Mouse (Mus musculus) embryonic stem cell, embryonic (primary cell): Measurements from ENCODE around the gene Nptx1.

Source experiments
- CTCF ChIA-PET, 4 experiments: fragments of 300-600 bp in 2 of 4; fragments of 350-600 bp in 2 of 4; sonication (Branson Sonifier 250); formaldehyde crosslinking; loops; one replicate each; lab custom pipeline; 2022; ENCODE audit warnings: inconsistent platforms in 2 of 4; lab: Charles Lee
- POLR2A ChIA-PET, 4 experiments: fragments of 300-600 bp in 2 of 4; fragments of 350-600 bp in 2 of 4; sonication (Branson Sonifier 250); formaldehyde crosslinking; loops; one replicate each; lab custom pipeline; 2022; ENCODE audit warnings: antibody characterized with exemption in 4 of 4, inconsistent platforms in 1 of 4; lab: Charles Lee

Gene Nptx1

DNA sequence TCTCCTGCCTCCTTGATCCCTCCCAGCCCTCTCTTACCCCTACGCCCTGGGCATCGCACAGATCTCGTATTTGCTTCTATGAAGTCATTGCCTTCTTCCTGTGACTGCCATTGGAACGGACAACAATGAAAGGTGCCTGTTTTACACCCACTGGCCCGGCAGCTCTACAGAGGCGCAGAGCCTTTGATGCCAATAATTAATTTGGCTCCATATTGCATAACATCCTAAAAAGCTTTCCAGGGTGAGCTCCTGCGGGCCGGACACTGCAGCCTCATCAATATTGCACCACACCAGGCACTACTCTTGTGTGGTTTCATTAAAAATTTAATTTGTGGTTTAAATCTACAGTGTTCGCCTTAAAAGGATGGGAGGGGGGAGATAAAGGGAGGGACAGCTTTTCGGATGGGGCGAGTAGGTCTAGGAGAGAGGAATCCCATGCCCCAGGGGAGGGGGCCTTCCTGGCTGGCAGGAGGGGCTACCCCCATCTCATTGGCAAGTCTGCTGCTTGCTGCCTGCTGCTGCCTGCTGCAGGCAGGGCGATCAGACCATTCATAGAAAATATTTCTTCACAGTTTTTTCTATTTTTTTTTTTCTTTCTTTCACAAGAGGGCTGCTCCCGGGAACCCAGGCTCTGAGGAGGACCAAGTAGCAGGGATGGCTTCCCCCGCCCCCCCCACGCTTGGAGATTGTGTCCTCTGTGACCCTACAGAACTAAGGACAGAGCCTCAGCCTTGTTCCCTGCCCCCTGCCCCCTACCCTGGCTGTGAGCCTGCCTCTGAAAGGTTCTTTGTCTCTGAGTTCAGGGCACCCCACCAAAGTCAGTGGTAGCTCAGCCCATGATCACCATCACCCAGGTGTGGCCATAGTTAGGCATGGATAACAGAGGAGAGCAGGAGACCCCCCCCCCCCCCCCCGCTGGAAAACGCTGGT, 10.7 kb upstream of the Nptx1 start:
- ChIA-PET POLR2A (interaction anchor here in 3 of 4 experiments (0.6 to 6.5 kb wide), 14 partner anchors 11 to 384 kb away, joined by 3 to 40 read pairs (median 5); partner anchors contain the start of genes Nptx1 (in 2 of the 3), Baiap2 (in 1 of the 3) and Rptor (in 1 of the 3)), CTCF (interaction anchor here in 2 of 4 experiments (0.6 to 1.5 kb wide), 5 partner anchors 13 to 553 kb away, joined by 3 to 5 read pairs (median 3); no protein-coding TSS in a partner anchor)

DNA sequence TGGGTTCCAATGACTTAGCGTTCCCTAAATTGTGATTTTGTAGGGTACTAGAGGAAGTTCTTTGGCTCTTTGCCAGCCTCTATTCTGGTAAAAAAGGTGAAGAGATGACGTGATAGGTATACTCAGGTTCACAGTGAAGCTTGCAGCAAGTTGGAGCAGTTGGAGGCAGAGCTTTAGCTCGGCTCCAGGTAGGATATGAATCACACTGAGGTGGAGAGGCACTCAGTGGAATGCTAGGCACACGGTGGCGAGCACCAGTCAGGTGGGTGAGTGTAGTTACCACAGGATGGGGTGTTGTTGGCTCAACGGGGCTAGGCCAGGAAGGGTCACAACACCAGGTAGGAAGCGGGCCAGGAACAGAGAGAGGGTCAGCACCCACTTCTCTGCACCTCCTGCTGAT, 7.6 kb upstream of the Nptx1 start:
- ChIA-PET POLR2A (interaction anchor here in 2 of 4 experiments (0.6 to 2.8 kb wide), 6 partner anchors 8 to 91 kb away, joined by 3 to 10 read pairs (median 3); no protein-coding TSS in a partner anchor), CTCF (no interaction called here)

DNA sequence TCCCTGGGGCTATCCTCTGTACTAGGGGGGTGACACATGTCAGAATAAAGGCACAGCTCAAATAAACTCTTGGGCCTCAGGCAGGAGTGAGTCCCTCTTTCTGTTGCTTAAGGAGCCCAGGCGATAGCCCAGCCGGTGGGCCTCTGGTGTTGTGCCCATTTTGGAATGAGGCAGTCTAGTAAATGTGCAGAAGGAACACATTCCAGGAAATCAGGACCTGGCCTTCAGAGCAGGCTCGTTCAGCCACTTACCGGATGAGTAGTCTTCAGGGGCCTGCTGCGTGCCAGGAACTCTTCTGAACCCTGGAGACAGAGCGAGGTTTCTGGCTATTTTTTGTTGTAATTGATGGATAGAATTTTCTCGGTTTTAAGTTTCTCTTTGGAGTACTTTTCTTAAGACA, 7.2 kb upstream of the Nptx1 start:
- CTCF ChIA-PET, result no interaction called here
- POLR2A ChIA-PET, result interaction anchor here in 2 of 4 experiments (1.0 to 2.8 kb wide), 2 partner anchors 9 to 11 kb away, joined by 3 to 10 read pairs; no protein-coding TSS in a partner anchor

DNA sequence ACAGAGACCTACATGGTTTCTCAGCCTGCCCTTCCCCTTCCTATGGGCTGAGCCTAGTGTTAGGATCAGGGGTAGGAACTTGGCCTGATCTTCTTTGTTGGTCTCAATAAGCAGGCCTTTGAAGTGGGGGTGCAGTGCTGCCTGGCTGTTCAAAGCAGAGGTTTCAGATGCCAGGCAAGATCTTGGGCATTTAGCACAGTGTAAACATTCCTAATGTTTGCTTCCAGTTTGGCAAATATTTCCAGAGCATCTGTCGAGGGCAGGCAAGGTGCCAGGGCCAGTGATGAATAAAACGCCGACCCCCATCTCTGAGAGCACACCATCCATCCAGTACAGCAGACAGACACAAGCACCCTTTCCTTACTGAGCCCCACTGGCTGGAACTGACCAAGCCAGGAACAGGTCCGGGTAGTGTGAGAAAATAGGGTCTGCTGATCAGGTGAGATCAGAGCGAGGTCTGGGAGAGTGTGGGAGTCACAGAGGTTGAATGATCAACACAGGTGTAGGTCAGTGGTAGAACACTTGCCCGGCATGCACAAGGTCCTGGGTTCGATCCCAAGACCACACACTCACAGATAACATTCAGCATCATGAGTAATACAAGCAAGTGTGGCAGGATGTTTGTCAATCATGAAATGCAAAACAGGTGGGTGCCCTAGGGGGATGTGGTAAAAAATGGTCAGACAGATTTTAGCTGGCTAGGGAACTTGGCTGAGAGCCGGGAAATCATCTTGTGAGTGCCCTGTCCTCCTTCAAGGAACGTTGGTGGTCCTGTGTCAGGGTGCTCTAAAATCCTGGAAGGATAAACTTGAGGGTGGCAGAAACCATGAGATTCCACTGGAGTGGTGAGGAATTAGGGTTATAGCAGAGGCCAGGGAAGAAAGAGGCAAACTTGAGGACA, 5.6 kb upstream of the Nptx1 start:
- ChIA-PET CTCF (no interaction called here), POLR2A (no interaction called here)

DNA sequence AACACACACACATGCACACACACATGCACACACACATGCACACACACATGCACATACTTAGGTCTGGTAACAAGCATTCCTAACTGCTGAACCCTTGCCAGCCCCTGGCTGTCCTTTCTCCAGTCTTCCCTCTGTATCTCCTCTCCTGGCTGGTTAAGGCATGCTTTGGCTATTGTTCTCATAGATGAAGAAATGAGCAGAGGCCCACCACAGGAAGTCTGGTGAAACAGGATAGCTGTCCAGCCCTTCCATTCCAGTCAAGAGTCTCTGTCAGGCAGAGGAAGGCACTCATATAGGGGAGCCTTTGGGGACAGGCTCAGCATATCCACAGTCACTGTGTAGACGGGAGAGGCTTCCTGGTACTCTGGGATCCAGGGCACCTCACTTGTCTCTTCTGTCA, 4.7 kb upstream of the Nptx1 start:
- CTCF ChIA-PET, result interaction anchor here in 1 of 4 experiments (0.7 kb wide), 1 partner anchor 9 kb away, joined by 3 read pairs; no protein-coding TSS in a partner anchor
- POLR2A ChIA-PET, result no interaction called here

DNA sequence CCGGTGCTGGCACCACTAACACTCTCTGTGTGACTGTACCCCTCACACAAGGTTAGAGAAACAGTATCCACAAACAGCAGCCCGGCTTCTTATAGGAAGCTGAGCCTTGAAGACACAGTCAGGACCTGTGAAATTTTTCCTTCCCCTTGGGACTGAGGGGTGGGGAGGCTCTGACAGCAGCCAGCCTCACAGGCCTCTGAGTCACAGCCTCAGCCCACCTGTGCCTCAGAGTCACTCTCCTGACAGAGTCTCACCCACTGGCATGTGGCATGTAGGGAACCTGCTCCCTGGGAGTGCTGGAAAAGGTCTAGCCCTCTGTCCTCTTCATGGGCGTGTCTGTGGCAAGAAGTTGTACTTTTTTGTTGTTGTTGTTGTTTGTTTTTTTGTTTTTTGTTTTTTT, 3.9 kb upstream of the Nptx1 start:
- CTCF ChIA-PET, result no interaction called here
- POLR2A ChIA-PET, result interaction anchor here in 1 of 4 experiments (0.5 kb wide), 1 partner anchor 50 kb away, joined by 4 read pairs; no protein-coding TSS in a partner anchor

DNA sequence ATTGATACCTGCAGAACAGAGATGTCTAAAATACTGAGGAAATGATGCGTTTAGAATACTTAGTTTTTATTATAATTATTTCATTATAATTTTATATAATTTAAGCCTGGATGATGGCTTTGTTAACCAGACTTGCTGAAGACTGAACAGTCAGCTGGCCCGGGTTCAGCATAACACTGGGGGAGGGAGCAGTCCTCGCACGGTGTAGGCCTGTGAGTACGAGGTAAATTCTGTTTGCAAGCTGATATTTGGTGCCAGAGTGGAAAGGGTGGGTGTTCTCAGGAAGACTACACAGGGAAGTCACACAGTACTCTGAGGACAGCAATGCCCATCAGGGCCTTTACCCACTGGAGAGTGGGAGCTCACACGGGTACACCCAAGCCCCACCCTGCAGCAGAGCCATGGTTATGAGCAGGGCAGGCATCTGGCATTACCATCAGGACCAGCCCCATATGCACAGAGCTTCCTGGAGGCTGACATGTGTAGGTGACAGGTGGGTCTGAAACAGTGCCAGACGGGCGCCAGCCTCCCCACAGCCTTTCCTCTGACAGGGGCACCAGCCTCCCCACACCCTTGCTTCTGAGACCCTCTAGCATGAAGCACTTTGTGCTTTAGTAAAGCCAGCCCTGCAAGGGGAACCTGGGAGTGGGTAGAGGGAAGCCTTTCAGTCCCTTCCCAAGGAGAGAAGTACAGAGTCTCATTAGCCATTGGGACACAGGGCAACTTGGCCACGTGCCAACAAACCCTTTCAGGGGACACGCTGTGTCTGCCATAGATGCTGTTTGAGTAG, 3.2 kb upstream of the Nptx1 start:
- CTCF ChIA-PET, result no interaction called here
- POLR2A ChIA-PET, result interaction anchor here in 2 of 4 experiments (0.5 to 1.3 kb wide), 2 partner anchors 19 to 51 kb away, joined by 4 read pairs; no protein-coding TSS in a partner anchor

DNA sequence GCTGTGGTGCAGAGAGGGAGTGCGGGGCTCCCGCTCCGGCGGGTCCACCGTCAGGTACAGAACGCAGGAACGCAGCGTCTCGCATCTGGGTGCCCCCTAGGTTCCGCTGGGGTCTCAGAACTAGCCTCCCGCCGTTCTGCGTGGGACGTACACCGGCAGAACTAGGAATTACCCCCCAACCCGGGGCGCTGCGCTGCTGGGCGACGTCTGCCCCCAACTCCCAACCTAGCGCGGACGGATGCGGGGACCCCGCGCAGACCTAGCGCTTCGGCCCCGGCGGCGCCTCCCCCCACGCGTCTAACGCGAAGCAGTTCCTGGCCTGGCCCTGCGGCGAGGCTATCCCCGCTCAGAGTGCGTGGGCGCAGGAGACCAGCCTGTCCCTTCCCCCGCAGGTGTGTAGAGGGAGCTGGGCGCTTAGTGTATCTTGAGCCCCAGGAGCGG, 1.8 kb upstream of the Nptx1 start:
- POLR2A ChIA-PET, result interaction anchor here in 3 of 4 experiments (0.6 to 3.7 kb wide), 6 partner anchors 10 to 114 kb away, joined by 3 to 40 read pairs (median 4); no protein-coding TSS in a partner anchor

DNA sequence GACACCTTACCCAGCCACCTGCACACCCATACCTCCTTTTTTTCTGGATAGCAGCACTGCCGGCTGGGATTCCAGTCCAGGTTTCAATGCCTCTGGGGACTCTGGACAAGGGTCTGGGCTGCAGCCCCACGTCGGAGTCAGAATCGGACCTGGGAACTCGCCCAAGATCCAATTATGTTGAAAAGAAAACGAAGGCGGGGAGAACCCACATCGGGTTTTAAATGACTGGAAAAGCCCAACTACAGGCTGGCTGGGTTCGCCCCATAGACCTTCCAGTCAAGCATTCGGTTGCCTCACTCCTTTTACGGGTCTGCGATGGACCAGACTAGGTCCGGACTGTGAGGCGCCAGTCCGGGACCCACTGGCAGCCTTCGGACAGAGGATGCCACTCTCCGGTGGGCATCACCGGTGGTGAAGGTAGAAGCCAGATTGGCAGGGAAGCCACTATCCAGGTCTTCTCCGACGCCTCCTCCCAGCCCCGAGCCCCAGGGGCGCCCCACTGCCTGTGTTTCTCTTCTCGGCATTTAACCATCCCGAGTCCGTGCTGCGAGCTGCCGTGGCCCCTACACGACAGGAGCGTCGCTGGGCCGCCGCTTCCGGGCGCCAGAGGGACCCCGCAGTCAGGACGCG, 1.3 kb upstream of the Nptx1 start:
- CTCF ChIA-PET, result interaction anchor here in 2 of 4 experiments (0.5 to 2.0 kb wide), 2 partner anchors 58 to 138 kb away, joined by 3 to 4 read pairs; partner anchors contain the start of gene Endov (in 1 of the 2)
- POLR2A ChIA-PET, result interaction anchor here in 2 of 4 experiments (0.6 to 3.8 kb wide), 16 partner anchors 7 to 394 kb away, joined by 3 to 40 read pairs (median 5); partner anchors contain the start of gene Baiap2 (in 1 of the 2)

More for the DNA sequence above, 1.8 kb upstream of the Nptx1 start:
- CTCF ChIA-PET, result no interaction called here

DNA sequence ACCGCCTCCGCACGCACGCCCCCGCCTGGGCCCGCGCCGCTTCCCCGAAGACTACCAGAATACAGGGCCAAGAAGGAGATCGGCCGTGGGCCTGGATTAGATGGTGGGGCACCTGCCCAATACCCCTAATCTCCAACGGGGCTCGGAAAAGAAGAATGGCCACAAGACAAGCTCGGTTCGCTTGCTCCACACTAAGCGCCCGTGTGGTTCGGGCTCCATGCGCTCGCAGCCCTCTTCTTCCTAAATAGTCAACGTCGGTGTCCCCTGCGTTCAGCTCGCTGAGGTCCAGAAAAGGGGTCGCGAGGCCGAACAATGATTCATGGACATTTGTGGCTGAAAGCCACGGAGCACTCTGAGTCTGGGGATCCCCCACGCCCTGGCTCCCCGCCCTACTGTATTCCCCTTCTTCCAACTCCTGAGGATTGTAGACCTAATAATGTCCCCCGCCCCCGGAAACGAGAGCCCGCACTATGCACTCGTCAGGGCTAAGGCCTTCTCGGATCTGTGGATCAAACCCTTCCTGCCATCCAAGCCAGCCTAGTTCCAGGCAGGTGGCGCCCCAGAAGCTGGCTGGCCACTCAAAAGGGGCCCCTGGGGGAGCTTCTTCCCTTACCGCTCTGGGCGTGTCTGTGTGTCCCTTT, 518 bp upstream of the Nptx1 start:
- CTCF ChIA-PET, result interaction anchor here in 2 of 4 experiments (0.5 to 2.0 kb wide), 5 partner anchors 18 to 762 kb away, joined by 3 to 4 read pairs (median 3); partner anchors contain the start of gene Endov (in 1 of the 2)
- POLR2A ChIA-PET, result interaction anchor here in 2 of 4 experiments (0.6 to 3.8 kb wide), 27 partner anchors 8 to 394 kb away, joined by 3 to 40 read pairs (median 4); partner anchors contain the start of gene Baiap2 (in 1 of the 2)

DNA sequence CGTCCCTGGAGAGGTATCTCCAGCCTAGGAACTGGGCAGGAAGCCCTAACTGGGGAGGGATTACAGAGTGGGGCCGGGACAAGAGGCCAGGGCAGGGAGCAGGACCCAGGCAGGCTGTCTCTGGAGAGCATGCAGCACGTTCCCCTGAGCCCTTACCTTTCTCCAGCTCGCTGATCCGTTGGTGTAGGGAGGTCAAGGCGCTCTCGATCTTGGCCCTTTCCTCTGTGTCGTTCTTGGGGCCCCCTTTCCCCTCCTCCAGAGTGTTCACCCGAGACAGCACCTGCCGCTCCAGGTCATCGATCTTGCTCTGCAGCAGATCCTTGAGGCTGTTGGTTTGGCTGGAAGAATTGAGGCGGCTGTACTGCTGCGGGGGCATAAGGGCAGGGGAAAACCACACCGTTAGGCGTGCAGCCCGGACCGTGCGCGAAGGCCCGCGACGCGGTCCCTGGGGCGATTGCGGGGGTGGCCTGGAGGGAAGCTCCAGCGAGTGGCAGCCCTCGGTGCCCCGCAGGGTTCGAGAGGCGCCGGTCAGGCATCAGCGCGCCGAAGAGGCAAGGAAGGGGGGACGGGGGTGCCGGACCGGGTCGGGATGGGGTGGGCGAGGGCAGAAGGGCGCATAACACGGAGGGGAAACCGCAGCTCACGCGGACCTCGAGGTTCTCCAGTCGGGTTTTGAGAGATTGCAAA, 914 bp downstream of the Nptx1 start:
- ChIA-PET POLR2A (interaction anchor here in 3 of 4 experiments (0.5 to 3.8 kb wide), 29 partner anchors 9 to 396 kb away, joined by 3 to 40 read pairs (median 4); partner anchors contain the start of genes Baiap2 (in 1 of the 3), Endov (in 1 of the 3) and Rptor (in 1 of the 3)), CTCF (interaction anchor here in 1 of 4 experiments (0.5 to 2.0 kb wide), 7 partner anchors 12 to 134 kb away, joined by 3 to 6 read pairs (median 4); partner anchors contain the start of gene Endov)

DNA sequence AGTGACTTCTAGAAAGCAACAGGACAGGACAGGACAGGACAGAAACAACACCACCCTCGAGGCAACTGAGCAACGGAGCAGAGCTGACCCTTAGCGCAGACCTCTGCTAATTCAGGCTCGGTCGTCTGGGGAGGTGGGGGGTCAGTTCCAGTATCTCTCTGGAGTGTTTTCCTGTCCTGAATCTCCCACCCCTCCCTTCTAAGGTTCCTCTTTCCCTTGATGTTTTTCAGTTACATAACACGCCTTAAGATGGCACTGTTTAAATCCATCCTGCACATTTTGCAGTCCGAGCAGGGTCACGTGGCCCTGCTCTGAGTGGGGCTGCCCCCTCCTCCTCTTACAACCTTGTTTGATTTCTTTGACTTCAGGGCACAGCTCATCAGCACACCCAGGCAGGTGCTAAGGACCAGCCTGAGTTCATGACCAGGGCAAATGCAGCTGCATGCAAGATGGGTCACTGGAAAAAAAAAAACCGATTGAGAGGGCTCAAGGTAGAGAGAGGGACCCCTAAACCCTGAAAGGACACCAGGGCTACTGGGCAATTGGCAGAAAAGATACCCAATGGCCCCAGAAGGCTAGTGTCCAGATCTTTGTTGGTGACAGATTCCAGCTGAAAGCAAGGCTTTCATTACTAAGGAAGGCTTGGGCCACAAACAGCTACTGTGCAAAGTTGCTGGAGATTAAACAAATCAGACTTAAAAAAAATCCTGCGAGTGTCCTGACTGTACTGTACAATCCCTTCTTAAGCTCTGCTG, 1.6 kb downstream of the Nptx1 start:
- POLR2A ChIA-PET, result interaction anchor here in 2 of 4 experiments (0.5 to 3.8 kb wide), 24 partner anchors 8 to 397 kb away, joined by 3 to 40 read pairs (median 4); partner anchors contain the start of genes Baiap2 (in 1 of the 2), Endov (in 1 of the 2) and Rptor (in 1 of the 2)
- CTCF ChIA-PET, result interaction anchor here in 3 of 4 experiments (0.5 to 1.8 kb wide), 8 partner anchors 11 to 491 kb away, joined by 3 to 6 read pairs (median 4); no protein-coding TSS in a partner anchor

DNA sequence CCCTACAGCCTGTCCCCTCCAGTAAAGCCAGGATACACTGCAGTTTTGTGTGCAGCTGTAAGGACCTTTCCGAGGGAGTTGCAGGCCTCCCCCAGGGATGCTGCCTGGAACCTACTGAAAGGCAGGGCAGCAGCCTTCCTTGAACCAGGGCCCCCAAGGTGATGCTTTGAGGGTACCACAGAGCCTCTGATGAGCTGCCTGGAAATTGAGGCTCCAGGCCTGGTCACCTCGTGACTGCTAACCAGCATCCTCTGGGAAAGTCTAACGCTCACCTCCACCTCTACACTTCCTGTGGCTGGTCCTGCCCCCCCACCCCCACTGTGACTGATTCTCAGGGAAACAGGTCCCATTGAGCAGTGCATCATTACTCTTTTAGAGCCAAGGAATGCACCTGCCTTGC, 2.3 kb downstream of the Nptx1 start:
- POLR2A ChIA-PET, result interaction anchor here in 3 of 4 experiments (0.5 to 3.8 kb wide), 14 partner anchors 11 to 208 kb away, joined by 3 to 19 read pairs (median 3); no protein-coding TSS in a partner anchor
- CTCF ChIA-PET, result interaction anchor here in 3 of 4 experiments (0.5 to 1.8 kb wide), 5 partner anchors 13 to 491 kb away, joined by 3 to 6 read pairs (median 4); no protein-coding TSS in a partner anchor

DNA sequence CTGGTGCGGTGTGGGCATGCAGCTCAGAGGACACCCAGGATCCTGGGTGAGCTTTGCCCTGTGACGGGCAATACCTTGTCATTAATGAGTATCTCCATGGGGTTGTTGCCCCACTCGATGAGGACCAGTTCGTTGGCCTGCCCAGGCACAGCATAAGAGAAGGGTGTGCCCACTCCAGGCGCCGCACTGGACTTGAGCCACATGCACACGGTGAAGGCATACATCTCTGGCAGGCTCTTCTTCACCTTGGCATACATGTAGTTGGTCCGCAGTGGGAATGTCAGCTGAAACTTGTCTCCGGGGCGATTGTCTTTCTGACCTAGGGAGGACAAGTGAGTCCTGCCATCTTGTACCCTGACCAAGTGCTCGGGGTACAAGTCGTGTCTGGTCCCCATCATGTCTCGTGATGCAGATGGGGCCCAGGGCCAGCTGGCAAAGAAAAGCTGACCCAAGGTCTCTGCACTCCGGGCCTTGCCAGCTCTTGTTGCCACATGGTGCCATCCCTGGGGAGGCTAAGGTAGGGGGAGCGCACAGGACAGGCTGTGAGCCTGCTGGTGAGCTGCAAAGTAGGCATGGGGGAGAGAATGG, 2.9 kb downstream of the Nptx1 start:
- ChIA-PET CTCF (interaction anchor here in 2 of 4 experiments (0.6 to 0.7 kb wide), 2 partner anchors 14 to 40 kb away, joined by 3 read pairs; no protein-coding TSS in a partner anchor), POLR2A (interaction anchor here in 3 of 4 experiments (0.5 to 1.6 kb wide), 14 partner anchors 10 to 398 kb away, joined by 3 to 6 read pairs (median 3); partner anchors contain the start of gene Baiap2 (in 1 of the 3))
